Mouse (Mus musculus) Muller cell, postnatal 12 days (primary cell): ENCODE data around the gene Npnt.

Experiments used
- DNase-seq: peaks from one replicate; pipeline ENCODE4 v3.0.0-alpha.2; 2015; ENCODE audit errors: inconsistent ontology term

Npnt gene

GRCm38 (mm10) chr3:132949791-132950528, at the start of gene Npnt:
Gene Npnt, minus strand, starts transcription at chr3:132950291.
- peak; percentile 69 for DNase-seq

- DNase-seq = no peak
These were observed 46.2 kb upstream of the Npnt start for GRCm38 (mm10) chr3:132996299-132996698.

DNA sequence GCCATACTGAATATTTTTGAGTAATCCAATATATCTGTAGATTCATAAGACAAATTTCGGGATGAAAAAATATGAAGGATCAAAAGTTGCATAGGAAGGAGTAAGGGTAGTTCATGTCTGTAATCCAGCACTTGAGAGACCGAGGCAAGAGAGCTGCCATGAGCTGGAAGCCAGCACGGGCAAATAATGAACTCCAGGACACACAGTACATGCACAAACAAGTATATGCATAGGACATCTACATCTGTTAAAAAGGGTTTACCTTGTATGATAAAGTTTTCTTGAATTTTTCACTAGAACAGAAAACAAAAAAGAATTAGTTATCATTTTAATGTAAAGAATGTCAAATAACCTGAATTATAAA, 45.8 kb upstream of the Npnt start:
- no peak for DNase-seq

DNA sequence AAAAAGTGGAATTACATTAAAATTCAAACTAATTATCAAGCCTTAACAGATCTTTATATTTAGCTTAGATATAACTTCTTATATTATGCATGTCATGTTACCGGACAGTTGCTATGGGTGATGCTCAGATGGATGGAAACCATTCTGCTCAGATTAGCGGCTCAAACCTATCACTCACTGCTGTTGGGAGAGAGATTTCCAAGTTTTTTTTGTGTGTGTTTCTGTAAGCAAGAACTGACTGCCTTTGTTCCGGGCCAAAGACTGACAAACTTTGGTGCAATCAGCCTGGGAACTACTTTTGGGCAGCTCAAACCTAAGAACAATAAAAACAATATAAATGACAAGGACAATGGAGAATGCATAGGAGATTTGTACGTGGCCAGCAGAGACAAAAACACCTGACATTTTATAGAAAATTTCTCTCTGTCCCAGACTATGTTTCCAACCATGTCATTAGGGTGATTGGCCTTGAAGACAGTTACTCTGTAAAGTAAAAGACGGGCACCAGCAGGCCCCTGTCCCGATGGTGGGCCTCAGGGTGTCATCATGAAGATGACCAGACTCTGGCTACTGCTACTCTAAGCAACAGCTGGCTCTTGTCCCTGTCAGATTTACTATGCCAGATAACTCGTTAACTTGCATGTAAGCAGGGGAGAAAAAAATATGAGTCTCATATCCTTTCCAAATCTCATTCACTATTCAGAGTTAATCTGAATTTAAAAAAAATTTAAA, 45.2 kb upstream of the Npnt start:
- no peak for DNase-seq

GRCm38 (mm10) chr3:132986188-132986587, 36.1 kb upstream of the Npnt start:
- no peak for DNase-seq

DNA sequence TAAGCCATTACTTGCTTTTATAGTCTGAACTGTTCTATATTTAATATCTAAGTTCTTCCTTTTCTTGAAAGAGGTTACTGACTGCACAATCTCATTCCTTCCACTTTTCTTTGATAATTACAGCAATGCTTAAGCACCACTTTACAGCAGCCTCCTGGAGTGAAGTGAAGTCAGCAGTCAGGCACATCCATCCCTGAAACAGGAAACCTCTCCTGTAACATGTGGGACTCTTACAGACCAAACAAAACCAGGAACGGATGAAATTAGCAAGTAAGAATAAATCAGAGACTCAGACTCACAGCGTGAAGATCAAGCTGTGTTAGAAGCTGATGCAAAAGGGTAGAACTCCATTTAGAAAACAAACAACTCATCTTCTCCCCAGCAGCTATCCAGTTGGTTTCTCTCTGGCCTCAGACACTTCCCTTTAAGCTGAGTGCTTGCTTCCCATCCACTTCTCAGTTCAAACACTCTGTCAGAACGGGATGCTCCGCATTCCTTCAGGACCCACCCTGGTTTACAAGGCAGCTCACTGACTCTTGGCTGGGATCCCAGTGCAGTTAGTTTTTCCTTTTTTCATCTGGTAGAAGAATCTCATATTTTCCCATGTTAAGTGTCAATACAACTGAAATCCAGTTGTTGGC, 33.9 kb upstream of the Npnt start:
- DNase-seq = peak; percentile 62

- DNase-seq = no peak
These were observed 31.9 kb upstream of the Npnt start for GRCm38 (mm10) chr3:132981968-132982367.

DNA sequence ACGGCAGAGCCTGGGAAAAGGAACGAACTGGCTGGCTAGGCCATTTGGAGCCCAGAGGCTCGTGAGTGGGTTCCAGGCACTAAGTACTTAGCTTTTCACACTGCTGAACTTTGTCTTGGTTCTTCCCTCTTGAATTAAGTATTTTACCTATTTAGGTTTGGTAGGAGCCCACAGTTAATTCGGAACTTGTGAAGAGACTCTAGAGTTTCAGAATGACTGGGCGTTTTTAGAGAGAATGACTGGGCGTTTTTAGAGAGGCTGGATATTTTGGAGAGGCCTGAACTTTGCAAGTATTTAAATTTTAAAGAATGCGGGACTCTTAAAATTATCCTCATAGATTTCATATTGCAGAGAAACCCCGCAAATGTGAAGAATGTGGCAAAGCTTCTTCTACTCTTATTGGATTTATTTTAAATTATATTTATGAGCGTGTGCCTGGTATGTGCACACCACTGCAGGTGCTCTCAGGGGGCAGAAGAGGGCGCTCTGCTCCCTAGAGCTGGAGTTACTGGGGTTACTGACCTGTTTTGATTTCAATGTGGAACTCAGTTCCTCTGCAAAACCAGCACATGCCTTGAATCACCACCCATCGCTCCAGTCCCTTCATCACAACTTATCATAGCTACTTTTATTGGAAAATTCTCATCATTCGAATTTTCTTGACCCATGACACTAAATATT, 29.8 kb upstream of the Npnt start:
- DNase-seq = no peak

- no peak for DNase-seq
These were observed 16.2 kb upstream of the Npnt start for GRCm38 (mm10) chr3:132966255-132966654.

GRCm38 (mm10) chr3:132964715-132965507, 14.8 kb upstream of the Npnt start:
- no peak for DNase-seq

DNA sequence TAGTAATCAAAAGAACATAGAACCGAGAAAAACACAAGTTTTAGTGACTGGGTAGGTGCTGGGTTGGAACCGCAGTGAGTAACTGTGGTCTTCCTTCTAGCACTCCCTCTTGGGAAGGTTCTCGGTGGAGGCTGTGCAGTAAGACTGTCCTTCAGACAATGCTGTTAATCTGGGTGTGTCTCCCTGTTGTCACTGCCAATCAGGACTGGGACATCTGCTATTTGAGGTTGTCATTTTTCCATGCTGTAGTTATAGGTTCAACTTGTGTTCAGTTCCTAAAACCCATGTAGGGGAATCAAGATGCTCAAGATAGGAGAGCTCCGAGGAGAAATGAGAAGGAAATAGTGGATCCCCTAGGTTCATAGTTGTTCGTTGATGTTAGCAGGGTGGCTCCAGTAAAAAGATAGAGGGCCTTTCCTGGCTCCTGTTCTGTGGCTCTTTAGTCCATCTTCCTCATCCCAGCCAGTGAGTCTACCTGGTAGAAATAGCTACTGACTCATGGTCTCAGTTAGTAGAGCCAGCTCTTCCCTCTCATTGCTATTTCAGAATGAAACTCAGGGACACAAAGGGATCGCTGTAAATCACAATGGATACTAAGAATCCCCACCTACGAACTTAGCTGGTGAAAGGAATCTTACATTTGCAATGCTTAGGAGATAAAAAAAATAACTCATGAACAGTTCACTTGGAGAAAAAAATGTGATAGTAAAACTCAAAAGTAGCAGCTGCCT, 12.7 kb upstream of the Npnt start:
- no peak for DNase-seq

- no peak for DNase-seq
These were observed 414 bp upstream of the Npnt start for GRCm38 (mm10) chr3:132950529-132950880.

GRCm38 (mm10) chr3:132949380-132949790, 706 bp downstream of the Npnt start:
- DNase-seq = peak; percentile 20

- no peak for DNase-seq
These were observed 1.7 kb downstream of the Npnt start for GRCm38 (mm10) chr3:132948298-132948795.

- DNase-seq = no peak
These were observed 4.0 kb downstream of the Npnt start for GRCm38 (mm10) chr3:132946086-132946485.

- no peak for DNase-seq
These were observed 4.4 kb downstream of the Npnt start for GRCm38 (mm10) chr3:132945669-132946068.

GRCm38 (mm10) chr3:132944609-132945008, 5.5 kb downstream of the Npnt start:
- peak; percentile 20 for DNase-seq

- DNase-seq = no peak
These were observed 5.9 kb downstream of the Npnt start for GRCm38 (mm10) chr3:132944193-132944592.

DNA sequence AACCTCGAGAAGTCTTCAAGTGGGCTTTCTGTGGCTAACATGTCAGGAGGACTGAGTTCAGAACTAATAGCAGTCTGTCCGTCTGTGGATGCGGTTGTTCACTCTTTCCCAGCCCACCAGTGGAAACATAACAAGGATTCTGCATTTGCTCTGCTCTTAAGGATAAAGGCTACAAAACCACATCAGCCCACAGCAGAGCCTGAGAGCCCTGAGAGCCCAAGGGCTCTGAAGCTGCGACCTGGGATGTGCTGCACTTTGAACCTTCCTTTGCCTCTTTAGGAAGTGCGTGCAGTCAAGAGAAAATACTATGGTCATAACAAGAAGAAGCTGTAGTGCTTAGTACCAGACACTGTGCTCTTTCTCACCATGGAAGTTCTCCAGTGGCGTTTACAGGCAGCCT, 7.3 kb downstream of the Npnt start:
- DNase-seq = no peak

- no peak for DNase-seq
These were observed 9.7 kb downstream of the Npnt start for GRCm38 (mm10) chr3:132940181-132940990.
